Mouse (Mus musculus): ENCODE measurements at regions not wholly inside any gene's neighbourhood (a gene's known extent, or its start where the extent isn't known, plus 50 kb on each side); places are given as distances from the start of the nearest gene placed in this dataset.

GRCm38 (mm10) chr6:116767738-116768522 lies 51.2 kb upstream of the Tmem72 start:
- peak; percentile 75 to 78 for DNase-seq

GRCm38 (mm10) chr6:116774954-116775675 lies 58.4 kb upstream of the Tmem72 start:
- peak in 1 of 2 experiments; percentile 16 for DNase-seq

GRCm38 (mm10) chr6:116786553-116787335 lies 70.0 kb upstream of the Tmem72 start:
- no peak for DNase-seq

- DNase-seq, result no peak
These were observed 76.7 kb upstream of the Tmem72 start for GRCm38 (mm10) chr6:116793321-116793960.

GRCm38 (mm10) chr6:116793961-116794336 lies 77.2 kb upstream of the Tmem72 start:
- no peak for DNase-seq

GRCm38 (mm10) chr6:116821215-116821912 lies 104.7 kb upstream of the Tmem72 start:
- DNase-seq, result no peak

- no peak for DNase-seq
These were observed 105.9 kb upstream of the Tmem72 start for GRCm38 (mm10) chr6:116822605-116823004.

GRCm38 (mm10) chr6:116825628-116826027 lies 108.9 kb upstream of the Tmem72 start:
- DNase-seq, result no peak

GRCm38 (mm10) chr6:116829341-116829740 lies 112.6 kb upstream of the Tmem72 start:
- DNase-seq, result peak in 1 of 2 experiments; percentile 20

- DNase-seq, result no peak
These were observed 129.5 kb upstream of the Tmem72 start for GRCm38 (mm10) chr6:116845990-116846862.

GRCm38 (mm10) chr6:116848538-116849093 lies 131.9 kb upstream of the Tmem72 start:
- no peak for DNase-seq

- no peak for DNase-seq
These were observed 137.3 kb upstream of the Tmem72 start for GRCm38 (mm10) chr6:116854029-116854428.

- DNase-seq, result no peak
These were observed 139.4 kb upstream of the Tmem72 start for GRCm38 (mm10) chr6:116856093-116856492.

- no peak for DNase-seq
These were observed 140.3 kb upstream of the Tmem72 start for GRCm38 (mm10) chr6:116856917-116857491.

GRCm38 (mm10) chr6:116863130-116863529 lies 146.4 kb upstream of the Tmem72 start:
- DNase-seq, result no peak

- no peak for DNase-seq
These were observed 146.9 kb upstream of the Tmem72 start for GRCm38 (mm10) chr6:116863626-116864025.

- no peak for DNase-seq
These were observed 176.6 kb upstream of the Tmem72 start for GRCm38 (mm10) chr6:116893299-116893698.

GRCm38 (mm10) chr6:116894252-116894651 lies 177.5 kb upstream of the Tmem72 start:
- no peak for DNase-seq

- peak; percentile 29 to 33 for DNase-seq
These were observed 178.4 kb upstream of the Tmem72 start for GRCm38 (mm10) chr6:116895114-116895513.

- DNase-seq, result no peak
These were observed 179.5 kb upstream of the Tmem72 start for GRCm38 (mm10) chr6:116896132-116896630.
